In the genomic region with DNA sequence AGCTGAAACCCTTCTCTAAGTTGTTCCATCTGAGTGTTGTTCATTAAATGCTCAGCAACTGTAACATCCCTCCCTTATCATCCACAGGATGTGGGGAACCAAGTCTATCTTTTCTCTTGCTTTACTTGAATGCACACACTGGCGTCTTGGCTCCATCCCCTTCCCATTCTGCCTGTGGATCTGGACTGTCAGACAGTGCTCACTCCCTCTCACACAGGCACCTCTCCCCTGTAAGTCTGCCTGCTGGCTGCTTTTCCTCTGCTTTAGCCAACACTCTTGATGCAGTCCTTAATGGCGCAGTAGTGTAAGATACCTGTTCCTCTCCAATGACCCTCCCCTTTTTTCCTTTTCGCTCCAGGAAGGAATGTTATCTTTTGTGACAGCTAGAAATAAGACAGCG, we compare ENCODE assay signal across 24 mouse cellular contexts.
DNase-seq lines count a peak whose midpoint lies in the region; ATAC-seq and TF ChIP-seq lines count a peak whose summit lies in the region.
"Had no signal": no experiment of that assay in that cellular context is flagged by ENCODE, and none has a peak within 500 bp of the region (broad histone marks: within the 10 kb centered on the region; RNA-seq: fewer than 3 reads in every experiment).

No protein-coding gene starts in this region.

- TF ChIP-seq CTCF in forebrain, postnatal 0 days (IDR thresholded peaks at IDR 0.05; ENCODE audit: low read depth) = no peak
- no peak for TF ChIP-seq CTCF in kidney, postnatal 0 days (IDR thresholded peaks at IDR 0.05; ENCODE audit: low read depth)

- no peak overlapping the region for H3K27ac ChIP-seq in forebrain, postnatal 0 days (ENCODE audit: low read depth, low read length)
- H3K27ac ChIP-seq in forebrain, embryonic 10.5 days = no peak overlapping the region
- no peak overlapping the region for H3K27ac ChIP-seq in kidney, embryonic 14.5 days (ENCODE audit: low read depth, low read length)
- no peak overlapping the region for H3K27ac ChIP-seq in kidney, postnatal 0 days
- H3K27ac ChIP-seq: embryonic facial prominence, embryonic 13.5 days; forebrain, embryonic 12.5 days; heart, adult 2 months; heart, embryonic 10.5 days; heart, embryonic 15.5 days; hindbrain, embryonic 12.5 days; hindbrain, embryonic 15.5 days had no signal

- peak; percentile 18 to 22 for DNase-seq in cerebellum, postnatal 10 days
- no peak for DNase-seq in cerebellum, postnatal 36 days
- peak; percentile 14 for DNase-seq in forebrain, postnatal 0 days
- DNase-seq in forebrain, embryonic 10.5 days (ENCODE audit: extremely low spot score, low spot score) = no peak
- DNase-seq in kidney, postnatal 10 days = no peak
- peak; percentile 57 for DNase-seq in kidney, postnatal 0 days (ENCODE audit: low spot score)
- DNase-seq in kidney, adult 18-20 months = no peak
- DNase-seq: adrenal gland, adult 8-10 months; adrenal gland, postnatal 25 days; cerebellum, adult 11-12 months; cerebellum, adult 8-10 months; gastrocnemius, postnatal 10 days; gastrocnemius, postnatal 36 days; heart, adult 2 months; heart, postnatal 14 days had no signal

- H3K36me3 ChIP-seq in forebrain, postnatal 0 days (ENCODE audit: insufficient read depth) = no peaks in the 10 kb centered on the region
- no peaks in the 10 kb centered on the region for H3K36me3 ChIP-seq in forebrain, embryonic 10.5 days (replicated peaks)
- no peaks in the 10 kb centered on the region for H3K36me3 ChIP-seq in kidney, embryonic 14.5 days (ENCODE audit: control insufficient read depth, insufficient read depth, low read length)
- no peaks in the 10 kb centered on the region for H3K36me3 ChIP-seq in kidney, postnatal 0 days (ENCODE audit: insufficient read depth, low read length)
- H3K36me3 ChIP-seq: embryonic facial prominence, embryonic 13.5 days; forebrain, embryonic 12.5 days; heart, embryonic 10.5 days; heart, embryonic 15.5 days; hindbrain, embryonic 12.5 days; hindbrain, embryonic 15.5 days had no signal

- no peak overlapping the region for H3K9ac ChIP-seq in forebrain, postnatal 0 days
- no peak overlapping the region for H3K9ac ChIP-seq in kidney, embryonic 14.5 days (ENCODE audit: low read depth, low read length)
- H3K9ac ChIP-seq in kidney, postnatal 0 days (ENCODE audit: low read depth, low read length) = no peak overlapping the region
- H3K9ac ChIP-seq: embryonic facial prominence, embryonic 13.5 days; forebrain, embryonic 12.5 days; heart, embryonic 15.5 days; hindbrain, embryonic 12.5 days; hindbrain, embryonic 15.5 days had no signal

- H3K27me3 ChIP-seq in forebrain, postnatal 0 days (ENCODE audit: insufficient read depth, low read length) = no peaks in the 10 kb centered on the region
- peaks cover 66% of the 10 kb centered on the region for H3K27me3 ChIP-seq in forebrain, embryonic 10.5 days (ENCODE audit: poor library complexity, severe bottlenecking)
- no peaks in the 10 kb centered on the region for H3K27me3 ChIP-seq in kidney, embryonic 14.5 days (ENCODE audit: control insufficient read depth, insufficient read depth, low read length)
- no peaks in the 10 kb centered on the region for H3K27me3 ChIP-seq in kidney, postnatal 0 days (ENCODE audit: insufficient read depth, low read length)
- H3K27me3 ChIP-seq: heart, embryonic 15.5 days; hindbrain, embryonic 12.5 days; hindbrain, embryonic 15.5 days had no signal

- no peaks in the 10 kb centered on the region for H3K9me3 ChIP-seq in forebrain, postnatal 0 days (ENCODE audit: low read length)
- H3K9me3 ChIP-seq in forebrain, embryonic 10.5 days = no peaks in the 10 kb centered on the region
- no peaks in the 10 kb centered on the region for H3K9me3 ChIP-seq in kidney, embryonic 14.5 days (ENCODE audit: control insufficient read depth, low read length)
- H3K9me3 ChIP-seq in kidney, postnatal 0 days (replicated peaks; ENCODE audit: low read length) = no peaks in the 10 kb centered on the region
- H3K9me3 ChIP-seq: embryonic facial prominence, embryonic 13.5 days; forebrain, embryonic 12.5 days; heart, embryonic 10.5 days; heart, embryonic 15.5 days; hindbrain, embryonic 12.5 days; hindbrain, embryonic 15.5 days had no signal

- 62% methylated on average over 4 of the region's 4 CpGs for WGBS in forebrain, postnatal 0 days
- WGBS in forebrain, embryonic 10.5 days = 81% methylated on average over 4 of the region's 4 CpGs
- 54% methylated on average over 4 of the region's 4 CpGs for WGBS in kidney, embryonic 14.5 days
- 54% methylated on average over 4 of the region's 4 CpGs for WGBS in kidney, postnatal 0 days

- no peak; the same call in 1 of the 2 replicates for ATAC-seq in forebrain, postnatal 0 days
- peak; percentile 28; the same call in 1 of the 2 replicates for ATAC-seq in kidney, embryonic 14.5 days (ENCODE audit: low FRiP score, low TSS enrichment)
- no peak for ATAC-seq in kidney, postnatal 0 days (replicated peaks; ENCODE audit: low FRiP score, low read depth)
- ATAC-seq: activated CD4-positive, CD25-positive, alpha-beta regulatory T cell, adult 4 months; intestine, postnatal 0 days had no signal

- no peak overlapping the region for H3K4me3 ChIP-seq in forebrain, postnatal 0 days (ENCODE audit: low read depth, low read length)
- no peak overlapping the region for H3K4me3 ChIP-seq in forebrain, embryonic 10.5 days
- no peak overlapping the region for H3K4me3 ChIP-seq in kidney, embryonic 14.5 days (ENCODE audit: low read length)
- H3K4me3 ChIP-seq in kidney, postnatal 0 days (replicated peaks; ENCODE audit: low read depth, low read length) = no peak overlapping the region
- H3K4me3 ChIP-seq: embryonic facial prominence, embryonic 13.5 days; forebrain, embryonic 12.5 days; heart, adult 2 months; heart, embryonic 10.5 days; heart, embryonic 15.5 days; hindbrain, embryonic 12.5 days; hindbrain, embryonic 15.5 days had no signal

- no peak overlapping the region for H3K4me2 ChIP-seq in forebrain, postnatal 0 days (ENCODE audit: low read depth)
- no peak overlapping the region for H3K4me2 ChIP-seq in kidney, embryonic 14.5 days (replicated peaks; ENCODE audit: low read depth, low read length)
- H3K4me2 ChIP-seq in kidney, postnatal 0 days (ENCODE audit: low read length) = no peak overlapping the region
- H3K4me2 ChIP-seq: embryonic facial prominence, embryonic 13.5 days; forebrain, embryonic 12.5 days; heart, embryonic 15.5 days; hindbrain, embryonic 12.5 days; hindbrain, embryonic 15.5 days had no signal

- no peaks in the 10 kb centered on the region for H3K4me1 ChIP-seq in forebrain, postnatal 0 days (ENCODE audit: insufficient read depth)
- peaks cover 33% of the 10 kb centered on the region for H3K4me1 ChIP-seq in forebrain, embryonic 10.5 days
- no peaks in the 10 kb centered on the region for H3K4me1 ChIP-seq in kidney, embryonic 14.5 days (ENCODE audit: control insufficient read depth, insufficient read depth, low read length)
- no peaks in the 10 kb centered on the region for H3K4me1 ChIP-seq in kidney, postnatal 0 days (replicated peaks; ENCODE audit: insufficient read depth, low read length)
- H3K4me1 ChIP-seq: embryonic facial prominence, embryonic 13.5 days; heart, embryonic 15.5 days; hindbrain, embryonic 12.5 days; hindbrain, embryonic 15.5 days had no signal

Comparison
In these comparisons a context has a peak if more than half of its experiments do, and no peak if none do; other contexts are left out.
1. DNase-seq: peak in cerebellum, postnatal 10 days (2 of 2), forebrain, postnatal 0 days (single experiment) and kidney, postnatal 0 days (single experiment); none in cerebellum, postnatal 36 days (0 of 2), forebrain, embryonic 10.5 days (single experiment), kidney, postnatal 10 days (single experiment) and kidney, adult 18-20 months (single experiment).